Mouse (Mus musculus) limb, embryonic 14.5 days (tissue): Measurements from ENCODE around the gene Adamts14. TPM values are rescaled to one million over a fixed set of nuclear protein-coding genes. Genes with fewer than 3 reads are reported as not detected.

Source experiments
- ATAC-seq: fragments of 200-750 bp; cut with Nextera tagmentation; 2 replicates; pipeline ENCODE4 v1.8.0; 2017; ENCODE audit warnings: low read depth, moderate number of reproducible peaks, moderate TSS enrichment; ENCODE audit not compliant: low FRiP score
- DNase-seq: peaks from one replicate; pipeline ENCODE4 v3.0.0-alpha.2; 2015; ENCODE audit warnings: low spot score
- H3K27ac ChIP-seq: fragments of 300-500 bp; sonication (generic); replicated peaks from 2 replicates; pipeline ENCODE4 v1.5.1; 2014; ENCODE audit warnings: low read depth, mild to moderate bottlenecking, low read length, moderate library complexity, mixed read lengths
- H3K27me3 ChIP-seq: fragments of 300-500 bp; sonication (generic); 2 replicates; pipeline ENCODE4 v1.6.1; 2014; ENCODE audit warnings: low read length, mixed read lengths; ENCODE audit not compliant: control insufficient read depth, insufficient read depth
- H3K36me3 ChIP-seq: fragments of 300-500 bp; sonication (generic); 2 replicates; pipeline ENCODE4 v1.6.1; 2014; ENCODE audit warnings: mild to moderate bottlenecking, low read length, moderate library complexity, mixed read lengths; ENCODE audit not compliant: control insufficient read depth, insufficient read depth
- H3K4me1 ChIP-seq: fragments of 300-500 bp; sonication (generic); 2 replicates; pipeline ENCODE4 v1.6.1; 2014; ENCODE audit warnings: antibody characterized with exemption, low read length, mixed read lengths; ENCODE audit not compliant: control insufficient read depth, insufficient read depth
- H3K4me2 ChIP-seq: fragments of 300-500 bp; sonication (generic); replicated peaks from 2 replicates; pipeline ENCODE4 v1.6.1; 2014; ENCODE audit warnings: low read depth, mild to moderate bottlenecking, low read length, moderate library complexity; ENCODE audit not compliant: severe bottlenecking
- H3K4me3 ChIP-seq: fragments of 300-500 bp; sonication (generic); replicated peaks from 2 replicates; pipeline ENCODE4 v1.5.1; 2014; ENCODE audit warnings: low read length
- H3K9ac ChIP-seq: fragments of 300-500 bp; sonication (generic); 2 replicates; pipeline ENCODE4 v1.6.1; 2014; ENCODE audit warnings: mild to moderate bottlenecking, low read depth, low read length, moderate library complexity; ENCODE audit not compliant: severe bottlenecking
- H3K9me3 ChIP-seq: fragments of 300-500 bp; sonication (generic); 2 replicates; pipeline ENCODE4 v1.6.1; 2016; ENCODE audit warnings: low read length; ENCODE audit not compliant: control insufficient read depth
- POLR2A ChIP-seq: fragments of 200-500 bp; IDR thresholded peaks from 2 replicates; pipeline ENCODE4 v1.8.0; 2012; ENCODE audit warnings: inconsistent platforms, mild to moderate bottlenecking, moderate library complexity, borderline replicate concordance; ENCODE audit not compliant: insufficient read depth, insufficient read length; ENCODE audit errors: extremely low read depth
- WGBS: fragments of 180-500 bp; shearing (Covaris S2); extraction: QIAGEN DNeasy Blood & Tissue Kit; methylation state at CpG from one replicate; pipeline ENCODE4 v1.1.7; 2014; 5-methylcytosine and 5-hydroxymethylcytosine counted together
- polyA plus RNA-seq, 2 experiments: library from polyadenylated mRNA; depleted of rRNA in 1 of 2; stranded (reverse) in 1 of 2; unstranded in 1 of 2; fragments of >200 nt; fragmentation: Nextera tagmentation in 1 of 2; extraction: Ambion mirVana in 1 of 2; gene quantifications; 2 replicates each; pipeline versions ENCODE4 v1.2.1 to v1.2.3; 2012 to 2014

Adamts14 gene
- polyA plus RNA-seq, 2 experiments, result 5.1 to 11.1 TPM

DNA sequence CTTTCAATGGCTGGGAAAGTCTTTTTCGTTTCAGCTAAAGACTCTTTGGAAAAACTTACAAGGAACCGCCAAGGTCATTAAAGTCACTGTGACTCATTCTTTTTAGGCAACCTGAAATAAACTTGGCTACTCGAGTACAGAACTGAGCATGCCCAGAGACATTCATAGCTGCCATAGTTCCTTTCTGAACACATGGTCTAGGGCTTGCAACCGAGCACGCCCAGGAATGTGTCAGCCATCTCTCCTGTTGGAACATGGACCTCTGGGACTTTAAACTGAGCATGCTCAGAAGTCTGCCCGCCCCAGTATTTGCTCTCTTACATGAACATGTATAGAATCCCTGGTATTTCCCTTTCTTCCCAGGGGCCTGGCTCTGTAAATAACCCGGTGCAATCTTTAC is 13.0 kb upstream of the Adamts14 start:
- 52% methylated on average over 7 of the region's 7 CpGs for WGBS
- H3K27ac ChIP-seq, result peak overlapping the region; percentile 55
- H3K9ac ChIP-seq, result no peak overlapping the region
- peak; percentile 47 for DNase-seq
- H3K9me3 ChIP-seq, result no peaks in the 10 kb centered on the region
- no peak overlapping the region for H3K4me2 ChIP-seq
- H3K36me3 ChIP-seq, result no peaks in the 10 kb centered on the region
- H3K4me3 ChIP-seq, result no peak overlapping the region
- no peak for TF ChIP-seq POLR2A
- ATAC-seq, result peak; percentile 63
- no peaks in the 10 kb centered on the region for H3K27me3 ChIP-seq
- H3K4me1 ChIP-seq, result peaks cover 10% of the 10 kb centered on the region; the same call in 1 of the 2 replicates

DNA sequence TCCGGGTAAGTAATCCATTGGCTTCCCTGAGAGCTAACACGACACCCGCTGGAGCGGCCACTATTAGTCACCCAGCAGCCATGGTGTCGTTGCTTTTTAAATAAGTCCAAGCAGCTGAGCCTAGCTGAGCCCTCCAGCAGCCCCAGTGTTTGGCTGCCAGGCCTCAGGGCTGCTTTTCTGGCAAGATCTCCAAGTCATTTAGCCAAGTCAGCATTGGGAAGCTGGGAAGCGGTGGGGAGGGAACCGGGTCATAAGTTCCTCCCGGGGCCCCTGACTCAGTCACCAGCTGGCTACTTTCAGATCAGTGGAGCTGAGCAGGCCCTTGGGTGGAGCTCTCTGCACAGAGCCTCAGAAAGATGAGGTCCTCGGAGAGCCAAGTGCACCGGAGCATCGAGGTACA is 12.0 kb upstream of the Adamts14 start:
- Histone ChIP-seq H3K4me1 (peaks cover 10% of the 10 kb centered on the region; the same call in 1 of the 2 replicates), H3K4me2 (no peak overlapping the region), H3K27me3 (no peaks in the 10 kb centered on the region), H3K9me3 (no peaks in the 10 kb centered on the region), H3K36me3 (no peaks in the 10 kb centered on the region), H3K4me3 (no peak overlapping the region), H3K27ac (no peak overlapping the region; the same call in 1 of the 2 replicates), H3K9ac (no peak overlapping the region)
- DNase-seq (peak; percentile 43), ATAC-seq (no peak)
- 75% methylated on average over 11 of the region's 11 CpGs for WGBS
- TF ChIP-seq POLR2A, result no peak

GRCm38 (mm10) chr10:61284309-61284708 is 11.1 kb upstream of the Adamts14 start:
- ATAC-seq (no peak), DNase-seq (no peak)
- Histone ChIP-seq H3K9me3 (no peaks in the 10 kb centered on the region), H3K4me1 (peaks cover 10% of the 10 kb centered on the region; the same call in 1 of the 2 replicates), H3K9ac (no peak overlapping the region), H3K4me2 (no peak overlapping the region), H3K4me3 (no peak overlapping the region), H3K27me3 (no peaks in the 10 kb centered on the region), H3K36me3 (no peaks in the 10 kb centered on the region), H3K27ac (no peak overlapping the region)
- no peak for TF ChIP-seq POLR2A
- 84% methylated on average over 4 of the region's 4 CpGs for WGBS

- H3K4me3 ChIP-seq, result no peak overlapping the region
- 0 out of 2 replicates have a peak, but pooled peaks cover 3% of the 10 kb centered on the region for H3K4me1 ChIP-seq
- no peak overlapping the region for H3K9ac ChIP-seq
- no peaks in the 10 kb centered on the region for H3K9me3 ChIP-seq
- WGBS, result 79% methylated on average over 5 of the region's 5 CpGs
- H3K4me2 ChIP-seq, result no peak overlapping the region
- H3K27me3 ChIP-seq, result no peaks in the 10 kb centered on the region
- TF ChIP-seq POLR2A, result no peak
- DNase-seq (no peak), ATAC-seq (no peak)
- no peaks in the 10 kb centered on the region for H3K36me3 ChIP-seq
- H3K27ac ChIP-seq, result no peak overlapping the region
Measured at GRCm38 (mm10) chr10:61281115-61281514, 7.9 kb upstream of the Adamts14 start.

DNA sequence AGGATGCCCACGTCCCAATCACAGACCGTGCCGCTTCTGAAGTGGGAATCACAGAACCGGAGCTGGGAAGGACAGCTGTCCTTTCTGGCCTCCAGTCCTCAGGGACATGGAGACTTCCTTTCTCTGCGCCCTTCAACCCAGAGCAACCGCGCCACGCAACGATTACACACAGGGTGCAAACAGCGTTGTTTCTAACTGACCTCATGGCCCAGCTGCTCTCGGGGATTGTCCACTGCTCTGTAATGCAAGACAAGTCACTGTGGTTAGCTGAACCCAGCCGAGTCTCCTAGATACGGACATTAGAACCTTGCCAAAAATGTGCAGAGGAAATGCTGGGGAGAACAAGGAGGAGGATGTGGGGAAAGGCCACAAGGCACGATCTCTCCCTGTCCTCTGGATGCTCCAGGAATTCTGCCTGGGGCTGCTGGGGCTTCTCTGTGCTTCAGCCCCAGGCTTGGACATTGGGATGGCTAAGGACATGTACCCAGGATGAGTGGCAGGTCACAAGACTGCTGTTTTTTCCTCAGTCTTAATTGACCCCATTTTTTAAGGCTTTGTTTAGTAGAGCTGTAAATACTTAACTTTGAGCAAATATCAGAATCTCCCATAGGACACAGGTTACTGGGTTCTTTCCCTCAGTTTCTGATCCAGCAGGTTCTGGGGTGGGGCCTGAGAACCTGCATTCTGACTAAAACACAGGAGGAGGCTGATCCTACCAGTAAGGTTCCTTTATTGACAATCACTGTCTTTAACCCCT is 4.9 kb upstream of the Adamts14 start:
- Histone ChIP-seq H3K27ac (no peak overlapping the region), H3K36me3 (no peaks in the 10 kb centered on the region), H3K4me2 (no peak overlapping the region), H3K9me3 (no peaks in the 10 kb centered on the region), H3K4me3 (no peak overlapping the region), H3K9ac (peak overlapping the region; percentile 28; the same call in 1 of the 2 replicates), H3K4me1 (0 out of 2 replicates have a peak, but pooled peaks cover 9% of the 10 kb centered on the region), H3K27me3 (no peaks in the 10 kb centered on the region)
- TF ChIP-seq POLR2A, result no peak
- ATAC-seq (no peak), DNase-seq (no peak)
- WGBS, result 66% methylated on average over 14 of the region's 14 CpGs

DNA sequence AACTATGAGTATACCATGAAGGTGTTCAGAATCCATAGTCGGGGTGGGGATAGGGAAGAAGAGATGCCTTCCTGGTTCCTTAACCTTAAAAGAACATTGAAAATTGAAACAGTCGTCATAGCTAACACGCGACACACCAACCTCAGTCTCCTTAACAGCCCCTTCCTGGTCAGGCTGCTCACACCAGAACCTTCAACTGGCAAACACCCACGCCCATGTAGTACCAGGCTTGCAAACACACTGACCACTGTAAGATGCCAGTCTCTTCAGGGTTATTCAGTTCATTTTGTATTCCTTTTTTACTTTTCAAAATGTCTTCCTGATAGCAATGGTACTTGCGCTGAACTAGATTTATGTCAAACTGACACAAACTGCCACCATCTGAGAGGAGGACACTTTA is 3.8 kb upstream of the Adamts14 start:
- DNase-seq (no peak), ATAC-seq (no peak)
- no peak overlapping the region for H3K4me3 ChIP-seq
- WGBS, result 88% methylated on average over 6 of the region's 6 CpGs
- H3K36me3 ChIP-seq, result no peaks in the 10 kb centered on the region
- H3K4me1 ChIP-seq, result peaks cover 19% of the 10 kb centered on the region; the same call in 1 of the 2 replicates
- no peak for TF ChIP-seq POLR2A
- no peak overlapping the region for H3K27ac ChIP-seq
- H3K9me3 ChIP-seq, result no peaks in the 10 kb centered on the region
- no peaks in the 10 kb centered on the region for H3K27me3 ChIP-seq
- H3K4me2 ChIP-seq, result no peak overlapping the region
- H3K9ac ChIP-seq, result no peak overlapping the region
